Mouse (Mus musculus) erythroblast, embryonic 14.5 days (primary cell): Measurements from ENCODE around the gene Lrrc17.

Experiments used
- GATA1 ChIP-seq: IDR thresholded peaks from 2 replicates; pipeline ENCODE4 v1.6.1; 2012; ENCODE audit warnings: low read length, inconsistent platforms, mixed read lengths
- TAL1 ChIP-seq: IDR thresholded peaks from 3 replicates; pipeline ENCODE4 v1.6.1; 2012; ENCODE audit warnings: low read length, inconsistent platforms, mixed read lengths

DNA sequence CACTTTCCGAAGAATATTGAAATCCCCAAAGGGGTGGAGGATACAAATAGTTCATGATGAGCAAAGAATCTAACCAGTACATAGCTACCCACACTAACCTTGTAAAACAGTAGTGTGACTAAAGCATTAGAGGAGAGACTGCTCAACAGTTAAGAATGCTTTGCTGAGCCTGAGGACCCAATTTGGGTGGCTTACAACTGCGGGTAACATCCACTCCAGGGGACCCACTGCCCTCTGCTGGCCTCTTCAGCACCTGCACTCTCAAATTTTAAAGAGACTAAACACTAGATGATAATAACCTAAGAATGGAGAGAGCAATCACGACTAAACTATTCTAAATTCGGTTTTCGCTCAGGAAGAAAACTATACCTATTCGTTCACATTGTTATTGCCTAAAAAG is 43.4 kb downstream of the Lrrc17 start:
- TF ChIP-seq GATA1 (no peak), TAL1 (no peak)
